Comparison of ENCODE assay signal across 8 mouse cellular contexts in genomic region chr10:18056391-18056745, GRCm38 (mm10). TPM values are rescaled to one million over a fixed set of nuclear protein-coding genes. Genes with fewer than 3 reads are reported as not detected.
DNase-seq lines count a peak whose midpoint lies in the region; ATAC-seq and TF ChIP-seq lines count a peak whose summit lies in the region.

No protein-coding gene starts in this region.

- H3K4me1 ChIP-seq in liver, adult 2 months (ENCODE audit: control insufficient read depth, insufficient read depth, low read length), result peaks cover 12% of the 10 kb centered on the region
- peaks cover 12% of the 10 kb centered on the region for H3K4me1 ChIP-seq in hindbrain, postnatal 0 days (ENCODE audit: insufficient read depth, low read length)

- H3K27ac ChIP-seq in liver, adult 2 months (replicated peaks; ENCODE audit: insufficient read depth, low read depth, low read length), result no peak overlapping the region
- peak overlapping the region; percentile 93 for H3K27ac ChIP-seq in hindbrain, postnatal 0 days

- H3K4me2 ChIP-seq in hindbrain, postnatal 0 days (ENCODE audit: low read depth, low read length), result peak overlapping the region; percentile 60

- no peaks in the 10 kb centered on the region for H3K27me3 ChIP-seq in liver, adult 2 months (ENCODE audit: control insufficient read depth, insufficient read depth, low read length)
- H3K27me3 ChIP-seq in hindbrain, postnatal 0 days (ENCODE audit: insufficient read depth, low read length), result no peaks in the 10 kb centered on the region

- peak overlapping the region; percentile 91 for H3K4me3 ChIP-seq in liver, adult 2 months (ENCODE audit: insufficient read depth, low read depth, low read length)
- H3K4me3 ChIP-seq in hindbrain, postnatal 0 days (ENCODE audit: low read length), result peak overlapping the region; percentile 100

- no peak for DNase-seq in liver, adult 2 months (ENCODE audit: extremely low read depth, low read depth, low spot score)
- DNase-seq in liver, result no peak
- DNase-seq in c-Kit-positive CD71-positive TER-119-positive erythroid progenitor cells, embryonic 14.5 days (ENCODE audit: low spot score), result peak; percentile 18
- no peak for DNase-seq in hindbrain, postnatal 0 days (ENCODE audit: low spot score)
- DNase-seq in naive thymus-derived CD4-positive, alpha-beta T cell, adult 2 months (ENCODE audit: low read depth), result peak; percentile 23
- DNase-seq in Muller cell, postnatal 12 days (ENCODE audit: inconsistent ontology term), result no peak
- no peak for DNase-seq in kidney, postnatal 4 days

- no peak for ATAC-seq in hindbrain, postnatal 0 days
- ATAC-seq in megakaryocyte-erythroid progenitor cell, adult 5-6 weeks (replicated peaks; ENCODE audit: low FRiP score, low TSS enrichment, poor library complexity, severe bottlenecking), result no peak

- H3K79me2 ChIP-seq in liver, adult 2 months (ENCODE audit: control insufficient read depth, insufficient read depth, low read length), result peaks cover 32% of the 10 kb centered on the region

- no peak for TF ChIP-seq CTCF in liver, adult 2 months (IDR thresholded peaks at IDR 0.05; ENCODE audit: low read depth, low read length)
- no peak for TF ChIP-seq CTCF in hindbrain, postnatal 0 days (IDR thresholded peaks at IDR 0.05; ENCODE audit: low read depth)

- H3K9me3 ChIP-seq in hindbrain, postnatal 0 days (ENCODE audit: low read length), result no peaks in the 10 kb centered on the region

- no peaks in the 10 kb centered on the region for H3K36me3 ChIP-seq in liver, adult 2 months (ENCODE audit: control insufficient read depth, insufficient read depth, low read length)
- no peaks in the 10 kb centered on the region for H3K36me3 ChIP-seq in hindbrain, postnatal 0 days (ENCODE audit: insufficient read depth, low read length)

- WGBS in liver, adult 2 months, result under 1% methylated on average over 8 of the region's 8 CpGs
- under 1% methylated on average over 8 of the region's 8 CpGs for WGBS in hindbrain, postnatal 0 days

- peak overlapping the region; percentile 96 for H3K9ac ChIP-seq in liver, adult 2 months (ENCODE audit: low read depth, low read length)
- H3K9ac ChIP-seq in hindbrain, postnatal 0 days (replicated peaks; ENCODE audit: low read length), result peak overlapping the region; percentile 98

- no peak for TF ChIP-seq POLR2A in liver, adult 2 months (IDR thresholded peaks at IDR 0.05; ENCODE audit: extremely low read depth, insufficient read depth, low read length)

RNA-seq across cellular contexts. Expression of gene Reps1, which starts 0.7 kb away (rescaled TPM):
- total RNA-seq in liver, adult 2 months (2014; rRNA removed), result 12.2 and 12.4 TPM in 2 replicates
- polyA plus RNA-seq in liver, adult 2 months (2012; rRNA removed), result 16.0 and 17.6 TPM in 2 replicates
- 64.9 and 69.5 TPM in 2 replicates for total RNA-seq in hindbrain, postnatal 0 days (2014; rRNA removed)
- 20.6 and 21.1 TPM in 2 replicates for polyA plus RNA-seq in hindbrain, postnatal 0 days (2015; fragmentation: Nextera tagmentation; extraction: Ambion mirVana)
- 44.4 and 55.8 TPM in 2 replicates for total RNA-seq in megakaryocyte-erythroid progenitor cell, adult 5-6 weeks (2014; fragmentation: Nextera tagmentation)
- 23.0 and 25.5 TPM in 2 replicates for total RNA-seq in megakaryocyte-erythroid progenitor cell, adult 5-6 weeks (2017)

RNA-seq across cellular contexts. Expression of gene Abracl, which starts 33.3 kb away (rescaled TPM):
- 13.2 and 14.3 TPM in 2 replicates for total RNA-seq in liver, adult 2 months (2014; rRNA removed)
- polyA plus RNA-seq in liver, adult 2 months (2012; rRNA removed), result 5.8 and 6.3 TPM in 2 replicates
- total RNA-seq in hindbrain, postnatal 0 days (2014; rRNA removed), result 10.4 and 27.9 TPM in 2 replicates
- polyA plus RNA-seq in hindbrain, postnatal 0 days (2015; fragmentation: Nextera tagmentation; extraction: Ambion mirVana), result 55.9 and 60.6 TPM in 2 replicates
- total RNA-seq in megakaryocyte-erythroid progenitor cell, adult 5-6 weeks (2014; fragmentation: Nextera tagmentation), result 83.6 and 104 TPM in 2 replicates
- 129 and 168 TPM in 2 replicates for total RNA-seq in megakaryocyte-erythroid progenitor cell, adult 5-6 weeks (2017)

Comparison
In these comparisons a context has a peak if more than half of its experiments do, and no peak if none do; other contexts are left out.
1. DNase-seq: peak in c-Kit-positive CD71-positive TER-119-positive erythroid progenitor cells, embryonic 14.5 days (single experiment) and naive thymus-derived CD4-positive, alpha-beta T cell, adult 2 months (single experiment); none in liver, adult 2 months (single experiment), liver (single experiment), hindbrain, postnatal 0 days (single experiment), Muller cell, postnatal 12 days (single experiment) and kidney, postnatal 4 days (0 of 2).